Mouse (Mus musculus): Measurements from ENCODE around the gene Slf2. TPM values are rescaled to one million over a fixed set of nuclear protein-coding genes. Genes with fewer than 3 reads are reported as not detected.

The Slf2 gene
- total RNA-seq, 2 experiments from 2014 or later, result 29.9 to 30.4 TPM

GRCm38 (mm10) chr19:44965978-44966377 lies 35.0 kb downstream of the Slf2 start:
- DNase-seq (ENCODE audit: extremely low spot score in 1 of 2, low spot score in 2 of 2), result no peak
- intact Hi-C loops (cut with DNase I), result no loop called here

GRCm38 (mm10) chr19:44968329-44968728 lies 37.4 kb downstream of the Slf2 start:
- intact Hi-C loops (cut with DNase I), result no loop called here
- DNase-seq (ENCODE audit: extremely low spot score in 1 of 2, low spot score in 2 of 2), result no peak

GRCm38 (mm10) chr19:44976636-44977035 lies 45.7 kb downstream of the Slf2 start:
- DNase-seq (ENCODE audit: extremely low spot score in 1 of 2, low spot score in 2 of 2), result no peak
- intact Hi-C loops (cut with DNase I), result loop anchor here (5.0 kb wide), 1 partner anchor 34 kb away; no protein-coding TSS in a partner anchor

GRCm38 (mm10) chr19:44977148-44977547 lies 46.2 kb downstream of the Slf2 start:
- DNase-seq (ENCODE audit: extremely low spot score in 1 of 2, low spot score in 2 of 2), result no peak
- intact Hi-C loops (cut with DNase I), result loop anchor here (5.0 kb wide), 1 partner anchor 35 kb away; no protein-coding TSS in a partner anchor

- intact Hi-C loops (cut with DNase I), result no loop called here
- DNase-seq (ENCODE audit: extremely low spot score in 1 of 2, low spot score in 2 of 2), result no peak
These were observed 49.8 kb downstream of the Slf2 start for GRCm38 (mm10) chr19:44980787-44981186.

- intact Hi-C loops (cut with DNase I), result no loop called here
- DNase-seq (ENCODE audit: extremely low spot score in 1 of 2, low spot score in 2 of 2), result no peak
These were observed 51.6 kb downstream of the Slf2 start for GRCm38 (mm10) chr19:44982477-44983115.

- intact Hi-C loops (cut with DNase I), result no loop called here
- DNase-seq (ENCODE audit: extremely low spot score in 1 of 2, low spot score in 2 of 2), result peak in 1 of 2 experiments; percentile 32
These were observed 52.4 kb downstream of the Slf2 start for GRCm38 (mm10) chr19:44983366-44983765.

GRCm38 (mm10) chr19:44984420-44984819 lies 53.5 kb downstream of the Slf2 start:
- no peak for DNase-seq (ENCODE audit: extremely low spot score in 1 of 2, low spot score in 2 of 2)
- intact Hi-C loops (cut with DNase I), result no loop called here

GRCm38 (mm10) chr19:44985159-44985988 lies 54.4 kb downstream of the Slf2 start:
- DNase-seq (ENCODE audit: extremely low spot score in 1 of 2, low spot score in 2 of 2), result no peak
- intact Hi-C loops (cut with DNase I), result no loop called here

- no peak for DNase-seq (ENCODE audit: extremely low spot score in 1 of 2, low spot score in 2 of 2)
- intact Hi-C loops (cut with DNase I), result no loop called here
These were observed 56.1 kb downstream of the Slf2 start for GRCm38 (mm10) chr19:44987004-44987403.

- intact Hi-C loops (cut with DNase I), result no loop called here
- no peak for DNase-seq (ENCODE audit: extremely low spot score in 1 of 2, low spot score in 2 of 2)
These were observed 56.9 kb downstream of the Slf2 start for GRCm38 (mm10) chr19:44987851-44988250.

GRCm38 (mm10) chr19:44988321-44988720 lies 57.4 kb downstream of the Slf2 start:
- intact Hi-C loops (cut with DNase I), result no loop called here
- no peak for DNase-seq (ENCODE audit: extremely low spot score in 1 of 2, low spot score in 2 of 2)

- DNase-seq (ENCODE audit: extremely low spot score in 1 of 2, low spot score in 2 of 2), result peak in 1 of 2 experiments; percentile 69
- intact Hi-C loops (cut with DNase I), result no loop called here
These were observed 58.0 kb downstream of the Slf2 start, which contains the start of gene Sema4g for GRCm38 (mm10) chr19:44988831-44989566. TSS of gene Sema4g (plus strand) at chr19:44989101.

- no peak for DNase-seq (ENCODE audit: extremely low spot score in 1 of 2, low spot score in 2 of 2)
- intact Hi-C loops (cut with DNase I), result loop anchor here (5.0 kb wide), 1 partner anchor 42 kb away; no protein-coding TSS in a partner anchor
These were observed 58.9 kb downstream of the Slf2 start for GRCm38 (mm10) chr19:44989567-44990495.

GRCm38 (mm10) chr19:44991031-44991430 lies 60.1 kb downstream of the Slf2 start:
- intact Hi-C loops (cut with DNase I), result loop anchor here (5.0 kb wide), 1 partner anchor 41 kb away; no protein-coding TSS in a partner anchor
- DNase-seq (ENCODE audit: extremely low spot score in 1 of 2, low spot score in 2 of 2), result no peak

GRCm38 (mm10) chr19:44992246-44992645 lies 61.3 kb downstream of the Slf2 start:
- peak in 1 of 2 experiments; percentile 47 for DNase-seq (ENCODE audit: extremely low spot score in 1 of 2, low spot score in 2 of 2)
- intact Hi-C loops (cut with DNase I), result loop anchor here (5.0 kb wide), 1 partner anchor 40 kb away; no protein-coding TSS in a partner anchor

GRCm38 (mm10) chr19:44992712-44993111 lies 61.8 kb downstream of the Slf2 start:
- intact Hi-C loops (cut with DNase I), result loop anchor here (5.0 kb wide), 1 partner anchor 40 kb away; no protein-coding TSS in a partner anchor
- DNase-seq (ENCODE audit: extremely low spot score in 1 of 2, low spot score in 2 of 2), result peak in 1 of 2 experiments; percentile 1

GRCm38 (mm10) chr19:44997786-44998185 lies 66.8 kb downstream of the Slf2 start:
- DNase-seq (ENCODE audit: extremely low spot score in 1 of 2, low spot score in 2 of 2), result no peak
- intact Hi-C loops (cut with DNase I), result no loop called here
